Mouse (Mus musculus): Measurements from ENCODE around the gene Fam118b.
A peak's percentile ranks its signal among the peaks of the same experiment; 100 is the strongest.

Gene Fam118b

DNA sequence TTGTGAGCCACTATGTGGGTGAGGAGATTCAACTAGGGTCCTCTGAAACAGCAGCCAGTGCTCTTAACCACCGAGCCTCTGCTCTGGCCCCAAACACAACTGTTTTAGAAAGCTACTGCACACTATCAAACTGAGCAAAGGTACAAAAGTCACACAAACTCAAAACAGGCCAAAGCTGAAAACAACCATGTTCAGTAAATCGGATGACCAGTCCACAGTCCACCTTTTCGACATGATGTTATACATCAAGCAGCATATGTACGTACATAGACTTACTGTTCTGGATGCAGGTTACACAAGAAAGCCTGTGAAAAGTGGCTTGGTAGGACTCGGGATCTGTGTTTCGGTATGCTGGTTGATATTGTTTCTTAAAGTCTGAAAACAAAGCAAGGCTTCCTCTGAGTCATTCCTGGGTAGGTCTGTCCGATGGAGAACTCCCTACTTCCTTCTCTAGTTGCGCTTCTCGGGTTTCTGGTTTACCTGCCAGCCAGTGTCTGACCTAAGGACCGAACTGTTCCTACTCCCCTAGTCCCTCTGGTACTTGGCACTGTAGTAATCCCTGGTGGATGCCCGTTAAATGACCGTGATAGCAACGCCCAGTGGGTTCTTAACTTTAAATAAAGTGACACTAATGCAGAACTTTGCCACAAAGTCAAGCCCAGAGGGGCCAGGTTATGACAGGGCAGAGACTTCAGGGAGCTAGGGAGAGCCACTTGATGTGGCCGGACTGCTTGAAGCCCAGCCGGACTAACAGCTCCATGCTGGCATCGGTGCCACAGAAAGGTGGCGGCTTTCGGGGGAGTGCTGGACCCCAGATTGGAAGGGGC is 68.4 kb downstream of the Fam118b start:
- DNase-seq (ENCODE audit: low read depth, low spot score), result peak; percentile 70

DNA sequence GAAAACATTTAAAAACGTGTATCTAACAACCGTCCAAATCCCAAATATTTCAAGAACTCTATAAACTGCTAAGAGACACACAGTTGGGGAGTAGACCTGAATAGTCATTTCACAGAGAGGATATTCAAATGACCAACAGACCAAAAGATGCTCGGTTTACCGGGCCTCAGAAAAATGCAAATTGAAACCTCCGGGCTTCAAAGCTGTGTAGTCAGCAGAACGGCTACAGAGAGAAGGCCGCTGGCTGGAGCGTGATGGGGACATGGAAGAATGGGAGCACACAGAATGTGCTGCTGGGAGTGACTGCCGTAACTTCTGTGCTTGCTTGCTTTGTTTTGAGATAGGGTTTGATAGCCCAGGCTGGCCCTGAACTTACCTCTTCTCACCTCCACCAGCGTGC is 69.3 kb downstream of the Fam118b start:
- DNase-seq (ENCODE audit: low read depth, low spot score), result peak; percentile 77

DNA sequence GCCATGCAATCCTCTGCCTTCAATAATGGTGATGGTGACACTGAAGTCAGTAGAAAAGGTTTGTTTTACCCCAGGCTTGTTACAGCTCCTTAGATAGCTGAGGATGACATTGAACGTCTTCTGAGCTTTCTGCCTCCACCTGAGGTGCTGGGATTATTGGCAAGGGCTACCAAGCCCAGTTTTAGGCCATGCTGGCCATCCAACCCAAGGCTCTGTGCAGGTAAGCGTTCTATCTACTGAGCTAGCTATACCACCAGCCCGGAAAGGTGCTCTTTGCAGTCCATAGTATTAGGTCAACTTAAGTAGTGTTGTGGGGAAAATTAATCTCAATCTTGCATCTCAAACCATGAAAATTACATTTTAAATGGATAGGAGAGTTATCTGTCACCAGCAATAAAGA is 70.0 kb downstream of the Fam118b start:
- no peak for DNase-seq (ENCODE audit: low read depth, low spot score)

DNA sequence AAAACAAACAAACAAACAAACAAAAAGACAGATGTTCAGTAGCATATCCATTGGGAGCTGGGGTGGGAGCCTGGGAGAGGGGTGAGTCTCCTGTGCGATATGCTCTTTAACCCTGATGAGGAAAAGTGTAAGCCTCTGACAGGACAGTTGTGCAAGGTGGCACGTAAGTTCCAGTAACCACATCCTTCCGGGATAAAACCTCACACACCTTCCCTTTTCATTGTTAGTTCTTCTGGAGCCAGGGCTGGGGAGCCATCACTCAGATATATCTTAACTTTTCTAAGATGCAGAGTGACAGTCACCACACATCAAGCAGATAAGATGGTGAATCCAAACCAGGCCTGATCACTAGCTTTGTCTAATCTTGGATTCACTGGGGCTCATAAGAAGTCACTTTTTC is 73.6 kb downstream of the Fam118b start:
- no peak for DNase-seq (ENCODE audit: low read depth, low spot score)

DNA sequence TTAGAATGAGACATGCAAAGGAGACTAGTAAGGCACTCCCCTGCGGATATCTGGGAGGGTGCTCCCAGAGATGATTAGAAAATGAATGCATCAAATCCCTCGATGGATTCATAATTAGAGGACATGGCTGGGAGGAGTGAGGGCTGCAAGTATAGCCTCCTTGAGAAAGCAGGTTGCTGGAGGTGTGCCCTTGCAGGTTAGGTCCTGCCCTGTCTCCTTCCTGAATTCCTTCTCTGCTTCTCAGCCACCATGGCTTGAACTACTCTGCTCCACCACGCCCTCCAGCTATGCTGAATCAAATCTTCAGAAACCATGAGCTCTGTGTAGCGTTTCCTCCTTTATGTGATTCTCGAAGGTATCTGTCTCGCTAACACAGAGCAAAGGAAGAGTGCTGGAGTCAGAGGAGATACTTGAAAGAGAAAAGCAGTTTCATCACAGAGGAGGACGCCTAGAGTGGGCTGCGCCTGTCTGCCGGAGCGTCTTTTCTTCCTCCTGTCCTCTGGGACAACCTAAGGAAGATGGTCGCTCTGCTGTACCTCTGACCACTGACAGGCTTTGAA is 74.5 kb downstream of the Fam118b start:
- DNase-seq (ENCODE audit: low read depth, low spot score), result no peak

GRCm38 (mm10) chr9:35188700-35189099 is 78.9 kb downstream of the Fam118b start:
- no peak for DNase-seq (ENCODE audit: low read depth, low spot score)

- no peak for DNase-seq (ENCODE audit: low read depth, low spot score)
Measured at GRCm38 (mm10) chr9:35187351-35187903, 80.2 kb downstream of the Fam118b start.

GRCm38 (mm10) chr9:35186430-35186829 is 81.2 kb downstream of the Fam118b start:
- no peak for DNase-seq (ENCODE audit: low read depth, low spot score)

DNA sequence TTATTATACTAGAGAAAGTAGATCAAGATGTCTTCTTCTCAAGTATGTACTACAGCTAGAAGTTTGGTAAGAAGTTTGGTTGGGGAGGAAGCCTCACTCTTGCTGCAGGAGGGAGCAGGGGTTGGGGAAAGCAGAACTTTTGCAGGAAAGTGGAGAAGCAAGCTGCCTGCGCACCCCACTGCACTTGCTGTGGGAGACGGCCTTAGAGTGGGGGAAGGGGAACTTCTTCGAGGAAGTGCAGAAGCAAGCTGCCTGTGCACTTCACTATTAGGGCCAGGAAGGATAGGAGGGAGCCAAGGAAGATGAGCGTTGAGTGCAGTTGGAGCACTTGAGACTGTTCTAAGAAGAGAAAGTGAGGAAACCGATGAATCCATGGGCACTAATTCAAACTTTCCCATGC is 84.2 kb downstream of the Fam118b start:
- DNase-seq (ENCODE audit: low read depth, low spot score), result no peak

DNA sequence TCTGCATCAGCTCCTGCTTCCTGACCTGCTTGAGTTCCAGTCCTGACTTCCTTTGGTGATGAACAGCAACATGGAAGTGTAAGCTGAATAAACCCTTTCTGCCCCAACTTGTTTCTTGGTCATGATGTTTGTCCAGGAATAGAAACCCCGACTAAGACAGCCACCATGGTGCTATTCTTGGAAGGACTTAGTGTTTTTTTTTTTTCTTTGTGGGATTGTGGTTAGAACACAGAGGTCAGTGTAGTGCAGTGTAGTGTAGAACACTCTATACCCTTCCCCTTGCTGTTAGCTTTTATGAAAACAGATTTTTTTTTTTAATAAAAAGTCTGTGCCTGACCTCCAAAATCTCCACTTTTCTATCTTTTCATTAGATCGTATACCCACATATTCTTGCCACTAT is 84.8 kb downstream of the Fam118b start:
- DNase-seq (ENCODE audit: low read depth, low spot score), result no peak

DNA sequence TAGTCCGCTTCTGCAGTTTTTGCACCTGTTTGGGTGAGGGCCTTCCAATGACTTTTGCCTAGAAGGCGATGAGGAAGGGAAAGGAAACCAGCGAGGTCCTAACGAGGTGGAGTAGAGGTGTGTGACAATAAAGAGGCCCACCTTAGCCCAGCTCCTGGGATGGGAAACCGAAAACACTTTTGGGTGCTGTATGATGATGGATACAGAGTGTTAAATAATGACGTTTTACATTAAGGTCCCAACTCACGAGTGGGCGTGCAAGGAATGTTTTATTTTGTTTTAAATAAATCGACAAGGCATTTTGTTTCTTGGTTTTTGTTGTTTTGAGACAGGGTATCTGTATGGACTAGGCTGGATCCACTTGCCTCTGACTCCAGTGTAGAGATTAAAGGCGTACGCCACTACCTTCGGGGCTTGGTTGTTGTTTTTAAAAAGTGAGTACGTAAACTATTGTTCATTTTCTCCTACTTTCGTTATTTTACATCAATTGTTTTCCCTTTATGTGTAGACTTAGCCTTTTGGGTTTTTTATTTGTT is 91.4 kb downstream of the Fam118b start:
- no peak for DNase-seq (ENCODE audit: low read depth, low spot score)

DNA sequence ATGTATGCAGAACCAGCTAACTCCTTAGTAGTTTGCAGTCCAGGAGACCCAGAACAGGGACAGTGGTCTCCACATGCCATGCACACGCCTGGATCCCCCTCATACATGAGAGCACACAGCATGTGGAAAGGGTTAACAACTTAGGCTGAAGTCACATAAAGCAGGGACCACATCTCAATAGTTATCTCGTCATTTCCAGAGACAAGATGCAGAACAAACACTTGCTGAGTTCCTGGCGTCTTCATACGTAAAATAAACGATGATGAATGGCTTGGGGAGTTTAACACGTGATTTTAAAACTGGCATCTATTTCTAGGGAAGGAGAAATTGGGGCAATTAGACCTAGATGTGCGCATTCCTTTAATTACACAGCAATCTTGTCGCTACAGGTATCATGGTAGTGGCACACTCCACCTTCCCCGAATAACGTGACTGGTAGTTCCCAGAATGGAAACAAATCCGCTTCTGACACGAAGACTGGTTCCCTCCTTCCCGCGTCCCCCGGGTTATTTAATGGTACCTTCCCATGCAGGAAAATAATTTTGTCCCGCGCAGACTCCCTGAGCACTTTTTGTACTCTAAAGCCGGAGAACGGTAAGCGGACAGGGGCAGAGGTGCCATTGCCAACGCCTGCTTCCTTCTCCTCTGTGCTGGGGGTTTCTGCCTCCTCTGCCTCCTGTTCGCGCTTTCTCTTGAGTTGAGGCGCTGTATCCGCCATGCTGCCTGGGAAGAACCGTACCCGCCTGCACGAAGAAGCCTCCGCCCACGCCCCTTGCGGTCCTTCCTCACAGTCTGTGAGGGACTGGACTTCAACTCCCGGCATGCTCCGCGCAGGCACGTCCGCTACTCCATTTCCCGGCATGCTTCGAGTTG is 92.1 kb downstream of the Fam118b start, which contains the start of gene Dcps:
Dcps (minus strand) TSS at position 811 of the 873 bp plus-strand sequence.
- peak; percentile 92 for DNase-seq (ENCODE audit: low read depth, low spot score)

- DNase-seq (ENCODE audit: low read depth, low spot score), result no peak
Measured at GRCm38 (mm10) chr9:35173331-35173730, 94.3 kb downstream of the Fam118b start.

DNA sequence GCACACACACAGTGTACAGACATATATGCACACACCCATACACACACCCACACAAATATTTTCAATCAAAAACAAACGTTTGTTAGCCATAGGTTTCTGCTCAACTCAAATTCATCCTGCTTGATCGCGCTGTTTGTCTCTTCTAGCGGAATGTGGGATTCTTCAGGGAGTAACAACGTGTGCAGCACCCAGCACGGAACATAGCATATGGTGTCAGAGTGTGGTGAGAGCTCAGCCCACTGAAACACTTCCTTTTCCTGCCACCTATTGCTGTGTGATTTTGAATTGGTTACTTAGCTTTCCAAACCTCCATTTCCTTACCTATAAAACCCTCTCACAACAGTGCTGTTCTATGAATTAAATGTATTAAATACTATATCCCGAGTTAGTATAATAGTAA is 97.5 kb downstream of the Fam118b start:
- no peak for DNase-seq (ENCODE audit: low read depth, low spot score)

All from A20 (cell line).